Mouse (Mus musculus) megakaryocyte, embryonic 14.5 days (primary cell): Measurements from ENCODE around the gene Dgkg.

Experiments used
- FLI1 ChIP-seq: IDR thresholded peaks from 2 replicates; pipeline ENCODE4 v1.6.1; 2012; ENCODE audit warnings: low read length, inconsistent platforms, mixed read lengths
- GATA1 ChIP-seq: IDR thresholded peaks from 3 replicates; pipeline ENCODE4 v1.6.1; 2012; ENCODE audit warnings: mixed read lengths, low read length, inconsistent platforms, borderline replicate concordance

DNA sequence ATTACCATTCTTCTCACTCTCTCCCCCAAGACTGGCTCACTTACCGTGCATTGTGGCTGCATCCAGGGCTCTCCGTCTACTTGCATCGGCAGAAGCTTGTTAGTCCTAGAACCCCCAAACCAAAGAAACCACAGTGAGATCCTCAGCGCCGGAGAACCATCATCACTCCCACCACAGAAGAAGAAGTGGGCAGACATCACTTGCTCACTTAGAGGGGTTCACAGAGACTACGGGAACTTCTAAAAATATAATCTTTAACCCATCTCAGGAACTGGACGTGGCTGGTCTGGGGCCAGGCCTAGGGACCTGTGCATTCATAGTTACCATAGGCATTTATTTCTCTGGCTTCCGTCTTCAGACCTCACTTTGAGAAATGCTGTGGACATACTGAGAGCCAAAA, 177.7 kb downstream of the Dgkg start:
- TF ChIP-seq GATA1: no peak
- no peak for TF ChIP-seq FLI1
